Mouse (Mus musculus): Measurements from ENCODE around the gene Cd79a. TPM values are rescaled to one million over a fixed set of nuclear protein-coding genes. Genes with fewer than 3 reads are reported as not detected.

Cd79a gene
- polyA plus RNA-seq, 1 experiment from 2014 or later, result 0.40 TPM

DNA sequence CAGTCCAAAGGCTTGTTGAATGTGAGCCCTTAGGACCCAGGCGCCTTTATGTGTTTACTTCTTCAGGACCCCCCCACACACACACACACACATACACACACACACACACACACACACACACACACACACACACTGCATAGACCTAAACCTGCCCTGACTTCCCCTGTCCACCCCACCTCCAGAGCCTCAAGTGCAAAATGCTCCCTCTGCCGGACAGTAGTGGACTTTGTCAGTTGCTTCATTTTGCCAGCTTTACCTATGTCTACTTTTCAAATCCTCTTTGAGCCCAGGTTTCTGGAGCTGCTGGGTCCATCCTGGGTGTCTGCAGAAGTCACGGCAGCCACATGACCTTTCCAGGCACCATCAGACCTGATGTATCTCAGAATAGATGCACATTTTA, 7.8 kb downstream of the Cd79a start:
- H3K9me3 ChIP-seq, result no peaks in the 10 kb centered on the region
- H3K27ac ChIP-seq, result peak overlapping the region; percentile 88
- DNase-seq (ENCODE audit: low spot score), result peak; percentile 87
- no peaks in the 10 kb centered on the region for H3K27me3 ChIP-seq (ENCODE audit: insufficient read depth, poor library complexity, severe bottlenecking)
- H3K4me3 ChIP-seq, result peak overlapping the region; percentile 80
- peaks cover 46% of the 10 kb centered on the region for H3K4me1 ChIP-seq
- H3K36me3 ChIP-seq, result peaks cover 24% of the 10 kb centered on the region
- 14% methylated on average over 3 of the region's 3 CpGs for WGBS

DNA sequence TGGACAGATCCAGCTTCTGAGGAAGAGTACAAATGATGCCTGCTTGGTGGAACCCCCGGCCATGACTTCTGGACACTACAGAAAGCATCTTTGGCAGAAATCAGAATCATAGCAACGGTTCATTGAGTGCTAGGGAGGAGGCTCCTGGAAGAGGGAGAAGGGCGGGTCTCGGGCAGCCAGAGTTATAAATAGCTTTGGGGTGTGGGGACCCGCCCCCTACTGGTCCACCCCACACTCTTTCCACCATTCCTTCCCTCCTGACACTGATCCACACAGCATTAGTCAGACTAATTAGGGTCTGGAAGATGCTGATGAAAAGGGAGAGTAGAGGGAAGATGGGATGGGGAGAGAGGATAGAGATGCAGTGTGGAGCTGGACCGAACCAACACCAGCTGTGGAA, 9.4 kb downstream of the Cd79a start:
- 17% methylated on average over 6 of the region's 6 CpGs for WGBS
- Histone ChIP-seq H3K27ac (peak overlapping the region; percentile 12; the same call in 1 of the 2 replicates), H3K4me3 (no peak overlapping the region), H3K36me3 (peaks cover 32% of the 10 kb centered on the region), H3K4me1 (peaks cover 46% of the 10 kb centered on the region), H3K9me3 (no peaks in the 10 kb centered on the region), H3K27me3 (ENCODE audit: insufficient read depth, poor library complexity, severe bottlenecking) (no peaks in the 10 kb centered on the region)
- DNase-seq (ENCODE audit: low spot score), result no peak

DNA sequence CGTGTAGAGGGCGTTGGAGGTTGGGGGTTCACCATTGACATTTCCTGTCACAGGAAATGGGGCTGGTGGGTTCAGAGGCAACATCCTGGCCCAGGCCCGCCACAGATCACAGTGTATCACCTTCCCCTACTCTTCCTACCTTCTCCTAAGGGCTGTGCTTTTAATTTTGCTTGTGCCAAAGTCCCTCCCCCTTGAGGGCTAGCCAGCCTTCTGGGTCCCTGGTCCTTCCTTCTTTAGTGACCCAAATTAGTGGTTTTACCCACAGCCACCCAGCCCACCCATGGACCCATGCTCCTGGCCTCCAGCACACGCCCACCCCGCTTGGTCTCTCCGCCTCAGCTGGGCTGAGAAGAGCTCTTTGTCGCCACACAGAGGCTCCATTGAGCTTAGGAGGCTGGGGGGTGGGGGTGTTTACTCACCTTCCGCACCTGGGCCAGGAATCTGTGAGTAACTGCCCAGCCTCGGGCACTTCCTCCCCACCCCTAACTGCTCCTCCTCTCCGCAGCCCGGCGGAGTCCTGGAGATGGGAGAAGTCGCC, 10.1 kb downstream of the Cd79a start:
- 24% methylated on average over 13 of the region's 13 CpGs for WGBS

DNA sequence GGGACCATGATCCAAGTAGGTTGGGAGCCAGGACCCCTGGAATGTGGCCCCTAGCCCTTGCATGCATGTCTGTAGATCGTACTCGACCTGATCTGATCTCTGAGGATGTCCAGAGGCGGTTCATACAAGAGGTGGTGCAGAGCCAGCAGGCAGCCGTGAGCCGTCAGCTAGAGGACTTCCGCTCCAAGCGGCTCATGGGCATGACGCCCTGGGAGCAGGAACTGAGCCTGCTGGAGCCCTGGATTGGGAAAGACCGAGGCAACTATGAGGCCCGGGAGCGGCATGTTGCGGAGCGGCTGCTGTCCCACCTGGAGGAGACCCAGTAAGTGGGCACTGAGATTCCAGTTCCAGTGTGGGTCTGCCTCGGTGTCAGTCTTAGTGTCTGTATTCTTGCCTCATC, 15.3 kb downstream of the Cd79a start:
- Histone ChIP-seq H3K36me3 (peaks cover 65% of the 10 kb centered on the region), H3K27me3 (ENCODE audit: insufficient read depth, poor library complexity, severe bottlenecking) (no peaks in the 10 kb centered on the region), H3K4me3 (no peak overlapping the region), H3K4me1 (peaks cover 7% of the 10 kb centered on the region), H3K9me3 (no peaks in the 10 kb centered on the region), H3K27ac (no peak overlapping the region)
- WGBS, result 89% methylated on average over 14 of the region's 14 CpGs
- DNase-seq (ENCODE audit: low spot score), result no peak

More for the DNA sequence above, 10.1 kb downstream of the Cd79a start:
- Histone ChIP-seq H3K27ac (peak overlapping the region; percentile 59; the same call in 1 of the 2 replicates), H3K27me3 (ENCODE audit: insufficient read depth, poor library complexity, severe bottlenecking) (no peaks in the 10 kb centered on the region), H3K4me1 (peaks cover 44% of the 10 kb centered on the region), H3K9me3 (no peaks in the 10 kb centered on the region), H3K36me3 (peaks cover 38% of the 10 kb centered on the region), H3K4me3 (peak overlapping the region; percentile 22; the same call in 1 of the 2 replicates)
- DNase-seq (ENCODE audit: low spot score), result no peak

DNA sequence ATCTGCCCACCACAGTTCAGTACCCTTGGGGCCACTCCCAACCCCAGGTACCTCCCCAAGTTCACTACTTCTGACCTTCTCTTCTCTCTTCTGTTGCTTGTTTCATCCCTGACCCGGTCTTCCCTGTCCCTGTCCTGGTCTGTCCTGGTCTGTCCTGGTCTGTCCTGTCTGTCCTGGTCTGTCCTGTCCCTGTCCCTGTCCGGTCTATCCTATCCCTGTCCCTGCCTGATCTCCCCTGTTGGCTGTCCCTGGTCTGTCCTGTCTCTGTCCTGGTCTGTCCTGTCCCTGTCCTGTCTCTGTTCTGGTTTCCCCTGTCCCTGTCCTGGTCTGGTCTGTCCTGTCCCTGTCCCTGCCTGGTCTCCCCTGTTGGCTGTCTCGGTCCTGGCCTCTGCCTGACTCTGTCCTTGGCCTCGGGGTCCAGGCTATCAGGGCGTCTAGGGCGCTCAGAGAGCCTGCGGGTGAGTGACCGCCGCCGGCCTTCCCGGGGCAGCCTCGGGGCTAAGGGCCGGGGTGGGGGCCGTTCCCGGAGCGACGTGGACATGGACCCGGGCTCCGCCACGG, 21.7 kb downstream of the Cd79a start:
- Histone ChIP-seq H3K27ac (no peak overlapping the region), H3K9me3 (no peaks in the 10 kb centered on the region), H3K4me3 (no peak overlapping the region), H3K27me3 (ENCODE audit: insufficient read depth, poor library complexity, severe bottlenecking) (no peaks in the 10 kb centered on the region), H3K4me1 (no peaks in the 10 kb centered on the region), H3K36me3 (peaks cover 76% of the 10 kb centered on the region)
- no peak for DNase-seq (ENCODE audit: low spot score)
- WGBS, result 91% methylated on average over 20 of the region's 20 CpGs

DNA sequence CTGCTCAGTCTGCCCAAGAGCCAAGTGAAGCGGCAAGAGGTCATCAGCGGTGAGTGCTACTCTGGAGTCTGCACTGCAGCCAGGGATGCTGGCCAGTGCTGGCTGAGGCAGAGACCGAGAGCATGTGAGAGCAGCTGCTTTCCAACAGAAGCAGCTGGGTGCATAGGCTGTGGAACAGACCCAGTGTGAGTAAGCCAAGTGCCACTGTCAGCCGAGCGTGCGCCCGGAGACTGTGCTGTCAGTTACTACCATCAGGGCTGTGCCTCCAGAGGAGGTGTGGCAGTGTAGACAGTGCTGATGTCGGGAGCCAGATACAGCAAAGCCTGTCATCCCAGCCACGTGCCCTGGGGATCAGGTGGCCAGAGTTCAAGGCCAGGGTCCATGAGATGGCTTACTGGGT, 22.5 kb downstream of the Cd79a start:
- no peak for DNase-seq (ENCODE audit: low spot score)
- no peaks in the 10 kb centered on the region for H3K4me1 ChIP-seq
- H3K9me3 ChIP-seq, result no peaks in the 10 kb centered on the region
- 85% methylated on average over 9 of the region's 9 CpGs for WGBS
- peaks cover 84% of the 10 kb centered on the region for H3K36me3 ChIP-seq
- no peak overlapping the region for H3K27ac ChIP-seq
- H3K27me3 ChIP-seq (ENCODE audit: insufficient read depth, poor library complexity, severe bottlenecking), result no peaks in the 10 kb centered on the region
- no peak overlapping the region for H3K4me3 ChIP-seq

DNA sequence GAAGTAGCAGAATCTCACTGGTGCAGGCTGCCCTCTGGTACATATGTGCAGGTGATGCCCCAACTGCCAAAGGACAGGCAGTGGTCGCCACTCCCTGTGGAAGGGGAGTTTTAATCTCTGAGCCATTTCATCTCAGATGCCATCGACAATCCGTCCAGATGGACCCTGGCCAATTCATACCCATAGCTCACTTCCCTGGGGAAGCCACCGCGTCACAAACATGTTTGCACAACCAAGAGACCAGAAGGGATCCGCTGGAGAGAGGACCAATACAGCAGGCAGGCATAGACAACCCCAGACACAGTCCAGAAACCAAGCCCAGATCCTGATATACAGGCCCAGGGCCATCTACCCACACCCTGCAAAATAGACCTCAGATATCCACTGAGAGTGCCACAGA, 33.3 kb downstream of the Cd79a start:
- no peak for DNase-seq (ENCODE audit: low spot score)
- Histone ChIP-seq H3K4me1 (peaks cover 26% of the 10 kb centered on the region), H3K36me3 (peaks cover 23% of the 10 kb centered on the region), H3K27me3 (ENCODE audit: insufficient read depth, poor library complexity, severe bottlenecking) (peaks cover 84% of the 10 kb centered on the region), H3K4me3 (no peak overlapping the region), H3K9me3 (no peaks in the 10 kb centered on the region), H3K27ac (no peak overlapping the region)
- 58% methylated on average over 6 of the region's 6 CpGs for WGBS

DNA sequence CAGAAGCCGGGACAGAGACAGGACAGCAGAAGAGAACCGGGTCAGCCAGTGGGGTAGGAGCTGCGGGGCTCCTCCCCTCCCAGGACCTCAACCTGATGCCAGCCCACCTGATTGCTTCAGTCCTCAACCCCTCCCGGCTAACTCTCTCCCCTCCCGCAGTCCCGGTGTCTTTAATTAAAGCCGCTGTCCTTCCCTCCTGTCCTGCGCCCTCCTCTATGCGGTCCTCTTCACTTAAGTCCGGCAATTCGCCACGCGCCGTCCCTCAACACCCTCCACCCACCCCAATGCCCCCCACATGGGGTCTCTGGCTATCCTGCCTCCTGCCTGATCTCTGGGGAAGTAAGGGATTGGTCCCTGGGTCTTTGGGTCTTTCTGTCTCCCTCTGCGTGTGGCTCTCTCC, 34.5 kb downstream of the Cd79a start:
- peaks cover 96% of the 10 kb centered on the region for H3K27me3 ChIP-seq (ENCODE audit: insufficient read depth, poor library complexity, severe bottlenecking)
- no peak overlapping the region for H3K27ac ChIP-seq
- no peaks in the 10 kb centered on the region for H3K9me3 ChIP-seq
- DNase-seq (ENCODE audit: low spot score), result no peak
- peaks cover 11% of the 10 kb centered on the region for H3K36me3 ChIP-seq
- WGBS, result under 1% methylated on average over 15 of the region's 15 CpGs
- H3K4me3 ChIP-seq, result 0 out of 2 replicates have a peak overlapping the region, but pooled peaks have one; percentile 13
- H3K4me1 ChIP-seq, result peaks cover 26% of the 10 kb centered on the region

DNA sequence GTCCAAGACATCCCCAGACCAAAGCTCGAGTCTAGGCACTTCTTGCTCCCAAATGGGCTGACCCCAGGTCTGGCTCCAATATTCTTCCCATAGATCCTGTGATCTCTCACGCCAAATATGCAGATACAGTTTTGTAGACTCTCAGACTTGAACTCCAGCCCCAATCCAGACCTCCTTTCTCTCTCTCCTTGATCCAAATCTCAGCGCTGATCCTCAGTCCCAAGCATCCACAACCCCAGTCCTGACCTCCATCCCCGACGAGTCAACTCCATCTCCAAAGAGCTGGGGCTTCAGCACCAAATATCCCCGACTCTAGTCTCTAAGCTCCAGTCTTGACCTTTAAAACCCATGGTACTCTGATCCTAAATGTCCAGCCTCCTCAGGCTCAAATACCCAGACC, 46.5 kb downstream of the Cd79a start:
- Histone ChIP-seq H3K36me3 (no peaks in the 10 kb centered on the region), H3K27me3 (ENCODE audit: insufficient read depth, poor library complexity, severe bottlenecking) (peaks cover 100% of the 10 kb centered on the region), H3K4me3 (no peak overlapping the region), H3K4me1 (peaks cover 15% of the 10 kb centered on the region), H3K27ac (no peak overlapping the region), H3K9me3 (no peaks in the 10 kb centered on the region)
- WGBS, result 5% methylated on average over 6 of the region's 6 CpGs
- DNase-seq (ENCODE audit: low spot score), result no peak

DNA sequence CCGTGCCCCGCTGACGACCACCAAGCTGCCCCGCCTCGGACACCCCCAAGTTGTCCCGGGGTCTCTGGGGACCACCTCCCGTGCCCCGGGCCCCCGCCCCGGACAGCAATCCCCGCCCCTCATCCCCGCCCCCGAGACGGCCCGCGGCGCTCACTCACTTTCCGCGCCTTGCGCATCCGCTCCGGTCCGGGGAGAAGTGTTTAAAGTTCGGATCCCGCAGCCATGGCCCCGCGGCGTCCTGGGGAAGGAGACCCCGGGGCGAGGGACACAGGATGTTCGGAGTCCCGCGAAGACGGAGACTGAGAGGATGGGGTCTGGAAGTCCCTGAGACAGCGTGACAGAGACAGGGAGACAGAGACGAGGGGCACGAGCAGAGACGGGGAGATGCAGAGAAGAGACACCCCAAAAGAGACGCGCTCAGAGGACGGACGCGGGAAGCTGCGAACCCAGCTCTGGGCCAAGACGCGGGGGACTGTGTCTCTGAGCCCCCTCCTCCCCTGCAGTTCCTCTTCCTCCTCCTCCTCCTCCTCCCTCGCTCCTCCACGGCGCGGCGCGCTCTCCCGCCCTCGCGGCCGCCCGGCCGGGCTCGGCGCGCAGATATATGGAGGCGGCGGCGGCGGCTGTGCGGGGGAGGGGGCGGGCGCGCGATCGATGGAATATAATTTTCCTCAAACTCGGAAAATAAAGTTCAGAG, 47.2 kb downstream of the Cd79a start, which contains the start of gene Gm4881:
Gene Gm4881 (minus strand): TSS at position 238 of the 694 bp plus-strand sequence.
- Histone ChIP-seq H3K27me3 (ENCODE audit: insufficient read depth, poor library complexity, severe bottlenecking) (peaks cover 100% of the 10 kb centered on the region), H3K36me3 (no peaks in the 10 kb centered on the region), H3K9me3 (no peaks in the 10 kb centered on the region), H3K27ac (no peak within 1 kb of the TSS), H3K4me3 (peak within 1 kb of the TSS; percentile 56), H3K4me1 (peaks cover 16% of the 10 kb centered on the region)
- WGBS, result 1% methylated on average over 58 of the region's 72 CpGs
- no peak for DNase-seq (ENCODE audit: low spot score)

DNA sequence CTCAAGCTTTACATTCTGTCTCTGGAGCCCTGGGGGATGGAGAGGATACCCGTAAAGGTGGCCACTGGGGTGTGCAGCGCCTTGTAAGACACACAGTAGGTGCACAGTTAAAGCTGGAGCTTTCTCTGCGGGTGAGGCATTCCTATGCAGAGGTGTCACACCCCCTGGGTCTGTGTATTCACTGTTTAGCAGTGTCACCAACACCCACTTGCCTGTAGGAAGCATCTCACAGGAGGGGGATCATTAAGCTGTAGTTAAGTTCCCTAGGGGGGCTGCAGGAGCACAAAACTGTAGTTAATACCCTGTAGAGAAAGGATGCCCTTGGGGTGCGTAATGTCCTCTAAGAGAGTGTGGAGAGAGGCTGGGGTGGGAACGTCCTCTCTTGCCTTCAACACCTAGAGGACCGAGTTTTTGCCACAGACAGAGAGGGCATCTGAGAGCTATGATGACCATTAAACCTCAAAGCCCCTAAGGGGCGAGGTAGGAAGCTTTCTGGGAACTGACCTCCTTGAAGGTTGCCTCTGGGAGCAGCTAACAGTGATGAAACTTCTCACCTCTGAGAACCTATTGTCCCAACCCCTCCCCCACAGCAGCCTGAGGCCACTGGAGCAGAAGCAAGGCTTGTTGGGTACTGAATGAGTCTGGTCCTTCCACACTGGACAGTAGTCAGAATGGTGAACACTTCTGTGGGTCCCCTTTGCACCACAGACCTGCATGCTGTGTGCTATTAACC, 50.3 kb downstream of the Cd79a start:
- H3K36me3 ChIP-seq, result no peaks in the 10 kb centered on the region
- WGBS, result 2% methylated on average over 7 of the region's 7 CpGs
- H3K9me3 ChIP-seq, result no peaks in the 10 kb centered on the region
- no peak overlapping the region for H3K27ac ChIP-seq
- peaks cover 100% of the 10 kb centered on the region for H3K27me3 ChIP-seq (ENCODE audit: insufficient read depth, poor library complexity, severe bottlenecking)
- no peak overlapping the region for H3K4me3 ChIP-seq
- peaks cover 21% of the 10 kb centered on the region for H3K4me1 ChIP-seq
- DNase-seq (ENCODE audit: low spot score), result no peak

DNA sequence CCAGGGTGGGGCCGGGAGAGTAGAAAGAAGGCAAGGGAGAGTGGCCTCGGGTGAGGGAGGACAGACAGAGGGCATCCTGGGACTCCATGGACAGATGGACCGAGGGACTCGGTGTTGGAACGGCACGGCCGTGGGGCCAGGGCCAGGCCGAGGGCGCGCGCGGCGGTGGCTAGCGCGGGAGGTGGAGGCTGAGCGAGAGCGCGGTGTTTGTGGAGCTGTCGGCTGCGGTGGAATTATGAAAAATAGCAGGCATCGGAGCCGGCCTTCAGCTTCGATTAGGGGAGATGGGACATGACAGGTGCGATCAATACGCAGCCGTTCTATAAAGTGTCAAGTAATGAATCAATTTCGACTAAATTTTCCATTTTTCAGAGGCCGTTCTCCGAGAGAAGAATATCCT, 51.6 kb downstream of the Cd79a start:
- H3K27ac ChIP-seq, result no peak overlapping the region
- H3K4me1 ChIP-seq, result peaks cover 18% of the 10 kb centered on the region
- DNase-seq (ENCODE audit: low spot score), result no peak
- 0 out of 2 replicates have a peak overlapping the region, but pooled peaks have one; percentile 5 for H3K4me3 ChIP-seq
- H3K9me3 ChIP-seq, result no peaks in the 10 kb centered on the region
- 6% methylated on average over 29 of the region's 29 CpGs for WGBS
- no peaks in the 10 kb centered on the region for H3K36me3 ChIP-seq
- H3K27me3 ChIP-seq (ENCODE audit: insufficient read depth, poor library complexity, severe bottlenecking), result peaks cover 100% of the 10 kb centered on the region

Measured in heart, embryonic 10.5 days (tissue).